Mouse (Mus musculus): Measurements from ENCODE around the gene L1cam.
A peak's percentile ranks its signal among the peaks of the same experiment; 100 is the strongest.

The L1cam gene

DNA sequence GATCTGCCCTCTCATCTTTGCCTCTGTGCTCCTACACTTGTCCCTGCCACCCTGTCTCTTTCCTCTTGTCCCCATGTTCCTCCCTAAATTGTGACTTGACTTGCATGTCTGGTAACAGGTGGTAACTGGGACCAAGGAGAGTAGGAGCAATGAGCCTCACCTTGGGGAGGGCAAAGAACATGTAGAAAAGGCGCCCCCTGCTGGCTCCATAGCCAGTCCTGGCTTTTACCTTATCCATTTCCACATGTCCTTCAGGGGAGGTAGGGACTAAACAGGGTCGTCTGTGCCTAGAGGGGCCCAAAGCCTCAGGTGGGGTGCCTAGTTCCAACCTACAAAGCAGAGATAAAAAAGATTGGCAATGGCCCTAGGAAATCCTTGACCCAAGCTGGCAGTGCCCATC lies at the start of gene L1cam:
TSS of gene L1cam (minus strand) at position 387 of the 400 bp plus-strand sequence.
- peak; percentile 28 for DNase-seq (ENCODE audit: low read depth)

DNA sequence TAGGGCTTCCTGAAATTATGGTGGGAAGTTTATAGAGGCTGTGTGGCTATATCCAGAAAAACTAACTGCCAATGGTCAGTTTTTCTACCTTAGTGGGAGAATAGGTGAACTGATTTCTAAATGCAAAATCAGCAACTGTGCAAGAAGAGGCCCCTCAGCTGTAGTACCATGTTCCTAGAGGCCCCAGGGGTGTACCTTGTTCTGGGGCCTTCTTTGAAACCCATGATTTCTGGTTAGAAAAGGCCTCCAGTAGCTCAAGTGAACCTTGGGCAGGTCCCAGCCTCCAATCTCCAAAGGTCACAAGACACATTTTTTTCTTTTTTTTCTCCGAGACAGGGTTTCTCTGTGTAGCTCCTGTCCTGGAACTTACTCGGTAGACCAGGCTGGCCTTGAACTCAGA lies 46.4 kb upstream of the L1cam start:
- no peak for DNase-seq (ENCODE audit: low read depth)

DNA sequence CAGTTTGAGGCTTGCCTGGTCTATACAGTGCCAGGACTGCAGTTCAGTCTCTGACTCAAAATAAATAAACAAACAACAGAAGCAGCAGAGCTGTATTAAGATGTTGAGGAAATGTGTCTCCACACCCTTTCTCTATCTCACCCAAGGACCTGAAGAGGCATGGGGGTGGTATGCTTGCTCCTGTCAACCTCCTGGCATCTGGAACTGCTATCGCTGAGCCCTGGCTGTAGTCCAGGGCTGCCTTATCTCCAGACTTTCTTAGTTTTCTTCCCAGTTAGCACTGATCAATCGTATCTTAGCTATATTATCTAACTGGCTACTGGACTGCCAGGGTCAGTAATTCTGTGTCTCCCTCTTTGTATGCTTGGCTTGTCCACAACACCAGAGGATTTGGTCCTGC lies 46.0 kb upstream of the L1cam start:
- DNase-seq (ENCODE audit: low read depth), result no peak

DNA sequence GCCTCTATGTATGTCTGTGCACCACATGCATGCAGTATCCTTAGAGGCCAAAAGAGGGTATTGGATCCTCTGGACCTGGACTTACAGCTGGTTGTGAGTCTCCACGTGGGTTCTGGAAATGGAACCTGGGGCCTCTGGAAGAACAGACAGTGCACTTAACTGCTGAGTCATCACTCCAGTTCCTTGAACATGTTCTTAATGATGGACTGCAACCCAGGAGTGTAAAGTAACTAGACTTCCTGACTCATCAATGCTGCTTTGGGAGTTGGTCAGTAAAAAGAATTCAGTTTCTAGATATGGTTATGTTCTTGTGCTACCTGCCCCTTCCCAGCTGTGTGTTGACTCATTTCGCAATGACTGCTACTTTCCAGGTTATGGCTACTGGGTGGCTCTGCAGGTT lies 36.0 kb upstream of the L1cam start:
- no peak for DNase-seq (ENCODE audit: low read depth)

DNA sequence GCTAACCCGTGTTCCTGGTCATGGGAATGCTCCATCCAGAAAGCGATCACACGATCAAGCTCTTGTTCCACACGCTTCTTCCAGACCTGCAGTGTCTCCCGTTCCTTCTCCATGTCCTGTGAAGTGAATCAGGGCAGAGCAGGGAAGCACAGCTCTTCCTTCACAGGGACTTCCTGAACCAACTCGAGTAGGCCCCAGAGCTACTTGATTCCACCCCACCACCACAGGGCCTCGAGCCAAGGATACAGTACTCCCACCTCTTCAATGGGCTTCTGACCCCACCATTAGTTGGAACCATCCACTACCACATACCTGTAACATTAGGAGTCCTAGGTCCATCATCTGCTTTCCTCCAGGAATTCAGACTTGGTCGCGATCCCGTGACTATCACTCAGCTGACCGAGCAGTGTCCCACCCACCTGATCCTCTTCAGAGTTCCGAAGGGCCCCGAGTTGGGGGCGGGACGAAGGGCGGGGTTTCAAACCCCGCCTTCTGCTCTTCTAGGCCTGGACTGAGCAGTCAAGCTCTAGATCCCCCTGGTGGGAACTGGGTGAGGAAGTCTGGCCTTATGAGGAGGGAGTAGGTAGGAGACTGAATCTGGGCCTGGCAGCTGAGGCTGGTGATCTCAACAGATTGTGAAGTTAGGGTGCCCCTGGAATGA lies 34.6 kb upstream of the L1cam start, which contains the start of gene Renbp:
TSS of gene Renbp (minus strand) at position 449 of the 661 bp plus-strand sequence.
- peak; percentile 60 for DNase-seq (ENCODE audit: low read depth)

DNA sequence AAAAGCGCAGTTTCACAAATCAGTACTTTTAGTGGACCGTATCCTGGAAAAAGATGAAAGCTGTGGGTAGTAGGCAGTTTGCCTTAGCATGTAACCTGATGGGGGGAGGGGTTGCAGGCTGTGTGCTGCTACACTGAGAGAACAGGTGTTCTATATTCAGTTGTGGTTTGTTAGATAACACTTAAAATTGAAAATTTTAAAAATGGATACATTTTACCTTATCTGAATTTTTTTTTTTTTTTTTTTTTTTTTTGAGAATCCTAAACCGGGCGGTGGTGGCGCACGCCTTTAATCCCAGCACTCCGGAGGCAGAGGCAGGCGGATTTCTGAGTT lies 26.6 kb upstream of the L1cam start:
- DNase-seq (ENCODE audit: low read depth), result no peak

DNA sequence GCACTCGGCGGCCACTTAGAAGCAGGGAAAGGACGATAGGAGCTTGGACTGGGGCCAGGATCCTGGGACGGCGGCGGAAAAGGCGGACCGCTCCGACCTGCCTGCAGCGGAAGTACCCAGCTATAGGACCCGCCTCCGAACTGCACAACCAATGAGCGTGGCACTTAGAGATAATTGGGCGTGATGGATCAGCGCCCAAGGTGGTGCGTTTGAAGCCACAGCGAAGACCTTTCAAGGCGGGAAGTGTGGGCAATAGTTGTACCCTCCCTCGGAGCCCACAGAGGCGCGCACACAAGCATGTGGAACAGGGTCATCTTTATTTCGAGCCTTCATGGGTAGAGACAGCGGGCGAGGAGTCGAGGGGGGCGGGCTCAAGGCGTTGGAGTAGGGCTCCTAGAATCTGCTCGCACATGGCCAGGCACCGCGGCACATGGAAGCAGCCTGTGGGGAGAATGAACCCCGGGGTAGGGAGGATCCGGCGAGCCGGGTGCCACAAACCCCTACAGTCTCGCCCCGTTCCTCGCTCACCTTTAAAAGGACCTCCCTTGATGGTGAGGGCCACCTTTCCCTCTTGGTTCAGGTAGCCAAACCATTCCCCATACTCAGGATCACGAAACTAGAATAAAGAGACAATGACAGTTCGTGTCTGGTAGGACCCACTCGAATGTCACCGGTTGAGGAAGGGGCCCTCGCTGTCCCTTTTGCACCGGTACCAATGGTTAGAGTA lies 26.1 kb upstream of the L1cam start, which contains the start of the genes Arhgap4 and Naa10:
TSS of gene Arhgap4 (minus strand) at position 48 of the 727 bp plus-strand sequence.
TSS of gene Naa10 (minus strand) at position 122 of the 727 bp plus-strand sequence.
- peak; percentile 81 for DNase-seq (ENCODE audit: low read depth)

DNA sequence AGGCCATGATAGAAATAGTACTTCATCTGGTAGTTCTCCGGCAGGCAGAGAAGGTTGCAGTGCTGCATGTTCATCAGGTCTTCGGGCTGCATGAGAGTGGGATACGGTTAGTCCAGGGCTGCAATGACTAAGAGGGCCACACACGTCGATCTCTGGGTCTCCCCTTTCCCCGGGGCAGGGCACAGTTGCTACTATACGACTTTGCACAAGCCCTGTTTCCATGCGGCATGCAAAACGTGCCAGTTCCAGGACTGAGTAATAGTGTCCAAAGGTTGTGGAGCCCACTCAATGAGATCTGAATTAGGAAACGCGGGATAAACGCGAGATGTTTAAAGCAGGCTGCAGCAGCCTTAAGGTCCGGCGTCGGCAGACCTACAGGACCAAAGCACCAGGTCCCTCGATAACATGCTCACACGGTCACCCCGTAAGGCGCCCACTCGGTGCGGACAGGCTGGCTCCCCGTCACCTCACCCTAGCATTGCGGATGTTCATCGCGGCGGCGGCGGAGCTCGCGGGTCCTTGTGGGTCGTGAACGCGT lies 25.4 kb upstream of the L1cam start:
- no peak for DNase-seq (ENCODE audit: low read depth)

DNA sequence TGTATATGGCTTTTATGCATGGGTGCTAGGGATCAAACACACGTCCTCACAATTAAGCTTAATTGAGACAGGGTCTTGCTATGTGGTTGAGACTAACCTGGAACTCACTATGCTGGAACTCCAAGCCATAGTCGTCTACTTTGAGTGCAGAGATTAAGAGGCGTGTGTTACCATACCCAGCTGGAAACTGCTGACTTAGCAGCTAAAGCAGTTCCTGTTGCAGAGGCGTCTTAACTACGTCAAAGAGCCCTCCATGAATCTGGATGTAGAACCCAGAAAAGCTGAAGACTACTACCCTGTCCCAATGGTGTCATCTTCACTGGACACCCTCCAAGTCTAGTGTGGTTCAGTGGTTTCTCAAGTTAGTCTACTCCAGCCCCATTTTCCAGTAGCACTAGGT lies 22.7 kb upstream of the L1cam start:
- DNase-seq (ENCODE audit: low read depth), result no peak

DNA sequence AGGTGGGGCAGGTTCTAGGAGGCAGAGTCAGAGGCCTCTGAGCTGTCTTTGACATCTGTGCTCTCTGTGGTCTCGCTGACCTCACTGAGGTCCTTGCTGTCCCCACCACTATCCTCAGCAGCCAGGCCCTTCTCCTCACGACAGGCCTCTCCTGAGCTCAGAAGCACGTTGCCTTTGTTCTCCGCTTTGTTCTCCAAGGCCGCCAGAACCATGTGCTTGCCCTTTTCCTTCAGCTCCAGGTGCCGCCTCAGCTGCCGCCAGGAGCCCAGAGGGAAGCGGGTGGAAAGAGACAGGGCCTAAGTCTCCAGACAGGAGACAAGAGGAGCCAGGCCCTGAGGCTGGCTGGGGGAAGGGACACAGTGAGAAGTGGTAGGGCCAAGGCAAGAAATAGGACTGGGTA lies 21.0 kb upstream of the L1cam start:
- DNase-seq (ENCODE audit: low read depth), result no peak

DNA sequence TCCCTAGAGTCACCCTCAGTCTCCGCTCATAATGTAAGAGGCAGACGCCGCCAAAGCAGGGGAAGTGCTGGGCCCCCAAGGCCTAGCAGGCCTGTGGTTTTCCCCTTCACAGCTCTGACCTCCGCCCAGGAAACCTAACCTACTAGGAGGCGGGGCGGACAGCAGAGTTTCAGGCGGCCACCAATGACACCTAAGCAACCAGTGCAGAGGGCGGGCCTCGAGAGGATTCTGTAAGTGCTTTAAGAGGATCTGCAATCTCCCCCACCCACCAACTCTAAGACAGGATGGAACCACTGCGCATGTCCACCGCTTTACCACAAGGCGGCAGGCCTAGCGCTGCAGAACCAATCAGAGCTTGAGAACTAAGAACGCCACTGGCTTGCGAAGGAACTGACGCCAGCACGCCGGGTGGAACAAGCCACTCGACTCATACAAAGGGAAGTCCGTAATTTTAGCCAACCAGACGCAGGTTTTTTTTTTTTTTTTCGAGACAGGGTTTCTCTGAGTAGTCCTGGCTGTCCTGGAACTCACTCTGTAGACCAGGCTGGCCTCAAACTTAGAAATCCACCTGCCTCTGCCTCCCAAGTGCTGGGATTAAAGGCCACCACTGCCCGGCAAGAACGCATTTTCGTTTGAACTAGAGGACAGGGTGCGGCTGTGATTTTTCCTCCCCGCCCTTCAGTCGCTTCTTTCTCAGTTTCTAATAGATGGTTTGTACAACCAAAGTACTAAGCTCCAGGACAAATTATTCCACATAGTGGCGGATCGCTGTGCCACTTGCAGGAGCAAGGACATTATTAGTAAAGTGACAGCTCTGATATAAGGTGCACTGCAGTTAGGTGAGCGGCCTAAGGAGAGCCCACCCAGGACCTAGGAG lies 19.2 kb upstream of the L1cam start:
- DNase-seq (ENCODE audit: low read depth), result peak; percentile 90

DNA sequence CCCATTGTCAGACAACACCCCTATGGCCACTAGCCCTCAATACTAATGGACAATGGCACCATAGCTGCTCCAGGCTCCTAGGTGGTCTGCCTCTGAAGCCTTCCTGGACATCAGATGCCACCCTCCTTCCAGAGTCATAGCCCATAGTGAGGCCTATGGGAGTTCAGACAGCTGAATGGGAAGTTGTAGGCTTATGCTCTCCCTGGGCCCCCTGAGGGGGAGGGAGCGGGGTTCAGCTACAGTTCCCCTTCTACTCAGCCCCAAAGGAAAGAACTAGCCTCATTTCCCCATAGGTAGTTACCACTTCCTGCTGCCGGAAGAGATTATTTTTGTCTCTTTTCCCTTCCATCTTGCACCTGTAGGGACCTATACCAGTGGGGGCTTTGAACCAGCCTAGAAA lies 15.7 kb upstream of the L1cam start:
- DNase-seq (ENCODE audit: low read depth), result no peak

DNA sequence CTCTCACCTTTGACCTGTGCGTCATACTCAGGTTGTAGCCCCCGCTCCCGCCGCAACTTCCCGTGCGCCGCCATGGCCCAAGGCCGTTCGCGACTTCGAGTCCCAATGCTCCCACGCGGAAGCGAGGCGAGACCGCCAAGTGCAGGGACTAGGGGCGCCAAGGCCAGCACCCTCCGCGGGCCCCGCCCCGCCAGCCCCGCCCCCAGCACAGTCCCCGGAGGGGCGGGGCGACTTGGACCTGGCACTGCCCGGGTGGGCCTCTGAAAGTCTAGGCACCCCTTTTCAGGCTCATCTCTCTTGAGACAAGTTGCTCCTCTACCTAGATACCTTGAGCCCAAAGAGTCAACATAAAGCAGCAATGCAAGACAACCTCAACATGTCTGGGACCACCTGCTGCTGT lies 15.3 kb upstream of the L1cam start:
- DNase-seq (ENCODE audit: low read depth), result no peak

DNA sequence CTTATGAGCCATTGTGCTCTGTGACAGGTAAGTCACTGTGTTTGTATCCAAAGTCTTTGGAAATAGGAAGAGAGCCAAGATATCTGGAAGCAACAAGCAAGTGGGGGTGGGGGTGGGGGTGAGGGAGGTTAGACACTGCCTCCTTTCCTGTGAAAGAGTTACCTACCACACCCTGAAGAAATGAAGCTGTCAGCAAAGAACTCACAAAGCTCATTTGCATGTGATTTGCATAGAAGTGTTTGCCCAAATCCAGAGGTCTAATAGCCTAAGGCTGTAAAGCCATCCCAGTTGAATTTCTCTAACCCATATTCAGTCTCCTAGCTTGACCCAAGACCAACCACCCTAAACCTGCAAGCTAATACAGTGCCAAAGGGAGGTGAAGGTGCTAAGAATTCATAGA lies 14.5 kb upstream of the L1cam start:
- no peak for DNase-seq (ENCODE audit: low read depth)

DNA sequence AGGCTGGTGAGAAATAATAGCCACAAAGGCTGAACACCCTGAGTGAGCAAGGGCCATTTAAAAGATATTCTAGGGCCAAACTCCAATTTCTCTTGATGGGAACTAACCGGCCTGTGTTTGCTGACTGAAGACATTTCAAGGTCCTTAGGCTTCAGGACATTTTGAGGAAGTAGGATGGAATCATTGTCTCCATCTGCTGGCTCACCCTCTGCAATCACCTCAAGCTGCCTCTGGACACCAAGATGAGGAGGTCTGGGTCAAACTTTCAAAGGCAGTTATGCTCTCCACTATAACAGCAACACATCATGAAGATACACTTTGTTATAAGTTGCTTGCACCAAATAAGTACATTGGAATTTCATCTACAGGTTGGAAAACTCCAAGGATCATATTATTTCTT lies 14.1 kb upstream of the L1cam start:
- DNase-seq (ENCODE audit: low read depth), result no peak

DNA sequence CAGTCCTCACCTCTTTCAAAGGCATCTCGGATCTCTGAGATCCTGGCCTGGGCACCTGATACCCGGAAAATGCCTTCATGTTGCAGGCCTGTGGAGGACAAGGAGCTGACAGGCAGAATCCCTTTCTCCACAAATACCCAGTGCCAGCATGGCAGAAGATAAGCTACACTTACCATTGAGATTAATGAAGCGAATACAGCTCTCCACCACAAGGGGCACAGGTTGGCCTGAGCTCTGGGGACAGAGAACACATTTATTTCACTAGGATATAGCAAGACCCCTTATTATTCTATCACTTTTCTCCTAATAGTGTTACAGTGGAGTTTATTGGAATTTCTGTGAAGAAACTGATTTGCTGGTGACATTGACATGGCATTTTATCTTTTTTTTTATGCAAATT lies 2.1 kb upstream of the L1cam start:
- DNase-seq (ENCODE audit: low read depth), result no peak

DNA sequence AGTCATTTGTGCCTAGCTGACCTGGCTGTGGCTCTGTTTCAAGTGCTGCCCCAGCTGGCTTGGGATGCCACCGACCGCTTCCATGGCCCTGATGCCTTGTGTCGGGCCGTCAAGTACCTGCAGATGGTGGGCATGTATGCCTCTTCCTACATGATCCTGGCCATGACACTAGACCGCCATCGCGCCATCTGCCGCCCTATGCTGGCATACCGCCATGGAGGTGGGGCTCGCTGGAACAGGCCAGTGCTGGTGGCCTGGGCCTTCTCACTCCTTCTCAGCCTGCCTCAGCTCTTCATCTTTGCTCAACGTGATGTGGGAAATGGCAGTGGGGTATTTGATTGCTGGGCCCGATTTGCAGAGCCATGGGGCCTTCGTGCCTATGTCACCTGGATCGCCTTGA lies 3.1 kb downstream of the L1cam start:
- no peak for DNase-seq (ENCODE audit: low read depth)

DNA sequence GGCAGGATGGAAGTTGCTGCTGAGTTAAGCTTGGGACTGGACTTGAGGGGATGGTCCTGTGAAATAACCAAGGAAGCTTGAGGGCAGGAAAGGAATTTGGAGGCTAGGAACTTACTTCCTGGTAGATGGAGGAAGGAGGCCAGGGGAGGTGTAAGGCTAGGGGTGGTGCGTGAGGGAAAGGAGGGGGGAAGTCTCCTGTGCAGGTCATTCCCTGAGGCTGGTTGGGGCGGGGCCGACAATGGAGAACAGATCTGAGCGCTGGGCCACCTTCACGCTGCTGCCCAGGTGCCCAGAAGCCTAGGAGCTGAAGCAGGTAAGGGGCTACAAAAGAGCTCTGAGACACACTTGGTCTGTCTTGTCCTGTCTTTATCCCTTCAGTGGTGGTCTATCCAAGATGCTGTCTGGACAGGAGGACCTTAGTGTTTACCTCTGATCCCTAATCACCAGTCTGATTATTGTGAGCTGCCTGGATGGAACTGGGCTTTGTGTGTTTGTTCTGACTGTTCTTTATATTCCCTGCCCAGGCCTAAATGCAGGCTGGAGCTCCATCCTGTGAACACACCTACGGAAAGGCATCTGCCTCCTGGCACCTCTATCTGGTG lies 4.3 kb downstream of the L1cam start, which contains the start of gene Avpr2:
TSS of gene Avpr2 (plus strand) at position 552 of the 602 bp plus-strand sequence.
- DNase-seq (ENCODE audit: low read depth), result no peak

DNA sequence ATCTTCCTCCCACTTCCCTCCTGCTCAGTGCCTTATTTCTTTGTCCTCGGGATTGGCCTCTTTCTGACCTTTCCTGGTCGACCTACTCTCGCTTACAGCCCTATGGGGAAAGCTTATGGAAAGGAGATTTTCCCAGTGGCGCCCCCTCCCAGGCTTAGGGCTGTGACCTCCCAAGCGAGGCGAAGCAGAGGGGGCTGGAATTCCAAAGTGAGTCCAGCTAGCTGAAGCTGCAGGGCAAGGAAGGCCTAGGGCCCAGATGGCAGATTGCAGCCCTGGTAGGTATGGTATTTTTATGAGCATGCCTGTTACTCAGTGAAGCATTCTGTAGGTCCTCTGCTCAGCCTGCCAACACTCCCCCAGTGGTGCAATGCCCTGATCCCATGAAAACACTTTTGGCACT lies 14.4 kb downstream of the L1cam start:
- DNase-seq (ENCODE audit: low read depth), result no peak

DNA sequence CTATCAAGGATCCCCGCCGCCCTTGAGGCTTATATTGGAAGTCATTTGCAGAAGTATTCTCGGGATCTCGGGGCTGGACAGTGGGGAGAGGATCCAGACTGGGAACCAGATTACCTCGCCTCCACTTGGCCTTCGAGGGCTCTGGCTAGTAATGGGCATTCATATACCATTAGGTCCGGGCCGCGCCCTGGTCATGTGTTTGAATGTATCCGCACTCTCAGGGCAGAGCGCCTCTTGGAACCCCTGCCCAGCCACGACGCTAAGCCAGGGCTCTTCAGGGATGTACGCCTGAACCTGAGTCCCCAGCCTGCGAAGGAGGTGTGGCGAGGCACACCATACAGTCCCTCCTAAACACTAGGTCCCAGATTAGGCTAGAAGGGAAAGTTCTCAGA lies 14.9 kb downstream of the L1cam start:
- no peak for DNase-seq (ENCODE audit: low read depth)

DNA sequence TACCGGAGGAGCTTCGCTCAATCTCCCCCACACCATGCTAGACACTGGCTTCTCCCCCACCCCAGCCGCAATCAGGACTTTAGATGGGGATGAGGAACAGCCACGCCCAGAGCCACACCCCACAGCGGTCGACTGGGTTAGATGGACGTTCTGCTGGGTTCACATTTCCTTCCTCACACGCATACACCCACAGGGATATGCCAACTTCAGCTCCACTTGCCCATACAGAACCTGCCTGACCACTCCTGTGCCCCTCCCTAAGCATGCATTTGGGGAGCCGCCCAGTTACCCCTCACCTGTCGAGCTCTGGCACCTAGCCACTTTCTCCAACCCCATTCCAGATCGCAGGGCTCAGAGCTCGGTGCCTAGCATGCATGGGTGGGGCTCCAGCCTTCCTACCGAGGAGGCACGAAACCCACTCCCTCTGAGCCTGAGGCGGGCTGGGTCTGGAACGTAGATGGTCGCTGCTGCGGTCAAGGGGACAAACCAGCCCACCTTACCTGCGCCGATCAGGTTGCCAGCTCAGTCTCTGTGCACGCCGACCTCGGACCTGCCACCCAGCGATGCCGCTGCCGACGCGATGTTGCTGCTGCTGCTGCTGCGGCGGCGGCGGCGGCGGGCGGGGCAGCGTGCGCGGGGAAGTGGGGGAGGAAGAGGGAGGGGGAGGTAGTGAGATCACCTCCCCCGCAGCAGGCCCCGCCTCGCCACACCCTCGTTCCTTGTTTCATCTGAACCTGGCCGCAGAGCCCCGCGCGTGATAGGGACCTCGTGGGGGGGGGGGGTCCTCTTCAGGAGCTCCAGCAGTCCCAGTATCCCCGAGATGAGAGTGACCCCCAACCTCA lies 15.5 kb downstream of the L1cam start:
- no peak for DNase-seq (ENCODE audit: low read depth)

Measured in c-Kit-positive CD71-positive TER-119-negative erythroid progenitor cells, embryonic 14.5 days (primary cell).